Mouse (Mus musculus) A20 (cell line): ENCODE results near the gene Pdcd10.

Experiments
- DNase-seq: peaks from one replicate; pipeline ENCODE4 v3.0.0-alpha.2; 2011; ENCODE audit warnings: low read depth, low spot score

The Pdcd10 gene

DNA sequence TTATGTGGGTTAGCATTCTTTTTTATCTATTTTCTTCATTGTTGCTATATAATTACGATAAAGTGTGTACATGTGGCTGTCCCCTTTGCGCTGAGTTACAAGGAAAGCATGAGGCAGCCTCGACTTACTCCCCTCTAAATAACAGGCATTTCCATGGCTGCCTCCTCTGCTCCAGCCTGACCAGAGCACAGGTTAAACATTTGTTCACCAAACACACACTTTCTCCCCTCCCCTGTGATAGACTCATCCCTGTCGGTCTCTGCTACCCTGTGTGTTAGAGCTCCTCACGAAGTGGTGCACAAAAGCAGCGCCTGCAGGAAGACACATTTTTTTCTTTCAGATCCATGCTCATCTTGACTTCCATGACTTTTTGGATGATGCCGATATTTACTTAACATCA is 82.0 kb downstream of the Pdcd10 start:
- no peak for DNase-seq

DNA sequence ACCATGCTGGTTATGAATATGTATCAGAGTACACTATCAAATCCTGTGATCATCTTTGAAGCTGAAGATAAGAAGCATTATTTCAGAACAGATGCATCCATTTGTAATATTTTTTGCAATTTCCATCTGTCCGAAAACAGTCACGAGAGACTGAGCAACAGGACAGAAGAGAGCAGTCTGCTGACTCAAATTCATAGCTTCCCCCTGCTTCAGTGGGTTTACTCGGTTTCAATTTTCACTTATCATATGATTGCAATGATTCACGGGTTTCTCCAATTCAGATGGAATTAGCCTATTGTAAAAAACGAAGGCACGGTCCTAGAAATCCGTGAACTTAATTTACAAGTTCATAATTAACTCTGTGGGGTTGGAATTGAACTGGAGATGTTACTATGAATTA is 88.5 kb downstream of the Pdcd10 start:
- no peak for DNase-seq
